Mouse (Mus musculus) MEL (cell line): ENCODE results near the gene Myo18a. TPM values are rescaled to one million over a fixed set of nuclear protein-coding genes. Genes with fewer than 3 reads are reported as not detected.

Source experiments
- DNase-seq: peaks from one replicate; pipeline ENCODE4 v3.0.0; 2011; ENCODE audit warnings: low read depth, low spot score
- H3K27ac ChIP-seq: 2 replicates; pipeline ENCODE4 v1.5.1; 2012; ENCODE audit warnings: low read depth, mild to moderate bottlenecking, control low read depth, low read length, moderate library complexity; ENCODE audit not compliant: control insufficient read depth
- H3K27me3 ChIP-seq, 2 experiments: fragments of 150-350 bp in 1 of 2; sonication (generic) in 1 of 2; 2 replicates each; pipeline ENCODE4 v1.6.1; 2012; ENCODE audit warnings: low read length in 2 of 2, mild to moderate bottlenecking in 2 of 2, improper control_type of control experiment in 1 of 2, moderate library complexity in 1 of 2; ENCODE audit not compliant: insufficient read depth in 2 of 2, control insufficient read depth in 1 of 2
- H3K36me3 ChIP-seq, 2 experiments: 2 replicates each; pipeline ENCODE4 v1.6.1; 2012 to 2014; ENCODE audit warnings: low read length in 2 of 2, improper control_type of control experiment in 1 of 2, inconsistent platforms in 1 of 2, mild to moderate bottlenecking in 1 of 2; ENCODE audit not compliant: insufficient read depth in 2 of 2, control insufficient read depth in 1 of 2
- H3K4me1 ChIP-seq, 2 experiments: fragments of 150-350 bp in 1 of 2; sonication (generic) in 1 of 2; 2 replicates each; pipeline ENCODE4 v1.6.1; 2012; ENCODE audit warnings: low read length in 2 of 2, improper control_type of control experiment in 1 of 2, mild to moderate bottlenecking in 1 of 2; ENCODE audit not compliant: insufficient read depth in 2 of 2, control insufficient read depth in 1 of 2
- H3K4me3 ChIP-seq, 2 experiments: fragments of 150-350 bp in 1 of 2; sonication (generic) in 1 of 2; 2 replicates each; pipeline ENCODE4 v1.5.1; 2012; ENCODE audit warnings: low read depth in 2 of 2, low read length in 2 of 2, mild to moderate bottlenecking in 2 of 2, moderate library complexity in 2 of 2, control low read depth in 1 of 2, improper control_type of control experiment in 1 of 2; ENCODE audit not compliant: control insufficient read depth in 1 of 2, insufficient read depth in 1 of 2
- H3K79me2 ChIP-seq: 2 replicates; pipeline ENCODE4 v1.6.1; 2012; ENCODE audit warnings: mild to moderate bottlenecking, low read length, moderate library complexity; ENCODE audit not compliant: control insufficient read depth, poor library complexity, insufficient read depth
- H3K9ac ChIP-seq: 2 replicates; pipeline ENCODE4 v1.6.1; 2012; ENCODE audit warnings: low read depth, mild to moderate bottlenecking, control low read depth, low read length, moderate library complexity; ENCODE audit not compliant: control insufficient read depth, poor library complexity, severe bottlenecking
- H3K9me3 ChIP-seq: fragments of 150-350 bp; sonication (generic); replicated peaks from 2 replicates; pipeline ENCODE4 v1.6.1; 2012; ENCODE audit warnings: mild to moderate bottlenecking, low read length, improper control_type of control experiment, moderate library complexity; ENCODE audit not compliant: insufficient read depth
- BHLHE40 ChIP-seq: IDR thresholded peaks from 2 replicates; pipeline ENCODE4 v1.6.1; 2012; ENCODE audit warnings: low read depth, mild to moderate bottlenecking, inconsistent platforms, low read length, improper control_type of control experiment, borderline replicate concordance
- CTCF ChIP-seq, 3 experiments: IDR thresholded peaks in 2 of 3; conservative IDR thresholded peaks in 1 of 3; 2 replicates each; pipeline ENCODE4 v1.5.1; 2011 to 2012; ENCODE audit warnings: low read length in 3 of 3, low read depth in 2 of 3, mild to moderate bottlenecking in 2 of 3, improper control_type of control experiment in 1 of 3, inconsistent platforms in 1 of 3, mixed read lengths in 1 of 3, moderate library complexity in 1 of 3; ENCODE audit not compliant: control insufficient read depth in 1 of 3, insufficient read depth in 1 of 3, poor library complexity in 1 of 3, severe bottlenecking in 1 of 3
- E2F4 ChIP-seq: IDR thresholded peaks from 2 replicates; pipeline ENCODE4 v1.6.1; 2011; ENCODE audit warnings: low read depth, low read length, improper control_type of control experiment, borderline replicate concordance
- ELF1 ChIP-seq: IDR thresholded peaks from 2 replicates; pipeline ENCODE4 v1.6.1; 2014; ENCODE audit warnings: low read depth, mild to moderate bottlenecking, inconsistent platforms, low read length, improper control_type of control experiment, moderate library complexity
- GABPA ChIP-seq: IDR thresholded peaks from 2 replicates; pipeline ENCODE4 v1.6.1; 2012; ENCODE audit warnings: low read depth, mild to moderate bottlenecking, inconsistent platforms, low read length, improper control_type of control experiment, moderate library complexity
- HCFC1 ChIP-seq: IDR thresholded peaks from 2 replicates; pipeline ENCODE4 v1.6.1; 2012; ENCODE audit warnings: low read depth, mild to moderate bottlenecking, inconsistent platforms, low read length, improper control_type of control experiment, moderate library complexity
- JUND ChIP-seq: IDR thresholded peaks from 2 replicates; pipeline ENCODE4 v1.6.1; 2011; ENCODE audit warnings: low read depth, mild to moderate bottlenecking, improper control_type of control experiment, low read length
- MYC ChIP-seq: IDR thresholded peaks from 2 replicates; pipeline ENCODE4 v1.6.1; 2011; ENCODE audit warnings: low read depth, mild to moderate bottlenecking, low read length, improper control_type of control experiment, moderate library complexity
- POLR2A ChIP-seq, 2 experiments: IDR thresholded peaks; 2 replicates each; pipeline ENCODE4 v1.6.1; 2011 to 2012; ENCODE audit warnings: low read length in 2 of 2, mild to moderate bottlenecking in 2 of 2, control low read depth in 1 of 2, improper control_type of control experiment in 1 of 2, low read depth in 1 of 2, moderate library complexity in 1 of 2; ENCODE audit not compliant: control insufficient read depth in 1 of 2, insufficient read depth in 1 of 2, poor library complexity in 1 of 2
- POLR2AphosphoS2 ChIP-seq: IDR thresholded peaks from 2 replicates; pipeline ENCODE4 v1.6.1; 2011; ENCODE audit warnings: low read length, improper control_type of control experiment
- POLR2AphosphoS5 ChIP-seq: IDR thresholded peaks from 2 replicates; pipeline ENCODE4 v1.6.1; 2012; ENCODE audit warnings: low read depth, borderline replicate concordance, mild to moderate bottlenecking, inconsistent platforms, low read length, moderate library complexity, mixed read lengths
- TCF12 ChIP-seq: IDR thresholded peaks from 2 replicates; pipeline ENCODE4 v1.6.1; 2014; ENCODE audit warnings: low read depth, mild to moderate bottlenecking, inconsistent platforms, low read length, improper control_type of control experiment, moderate library complexity
- ZC3H11A ChIP-seq: IDR thresholded peaks from 2 replicates; pipeline ENCODE4 v1.6.1; 2012; ENCODE audit warnings: low read depth, mild to moderate bottlenecking, inconsistent platforms, low read length, improper control_type of control experiment
- ZMIZ1 ChIP-seq: IDR thresholded peaks from 2 replicates; pipeline ENCODE4 v1.6.1; 2012; ENCODE audit warnings: low read depth, mild to moderate bottlenecking, inconsistent platforms, low read length, improper control_type of control experiment, moderate library complexity
- polyA plus RNA-seq, 2 experiments: library from polyadenylated mRNA; stranded (reverse) in 1 of 2; unstranded in 1 of 2; fragments of >175 nt in 1 of 2; fragments of >200 nt in 1 of 2; gene quantifications; 2 replicates each; pipeline versions ENCODE4 v1.2.1 to v1.2.4; 2012; ENCODE audit warnings: low replicate concordance in 2 of 2, low read depth in 1 of 2; ENCODE audit not compliant: insufficient read length in 2 of 2, insufficient read depth in 1 of 2, missing spikeins in 1 of 2
- total RNA-seq: library from RNA; depleted of rRNA; stranded (reverse); fragments of 300-350 nt; gene quantifications from 2 replicates; pipeline ENCODE4 v1.2.3, GENCODE M21; 2012

Gene Myo18a
- total and polyA plus RNA-seq, 3 experiments, result 13.1 to 18.0 TPM; not detected in 1

- Histone ChIP-seq H3K27me3 (no peaks in the 10 kb centered on the region), H3K79me2 (no peaks in the 10 kb centered on the region), H3K36me3 (no peaks in the 10 kb centered on the region; a peak in 1 of 4 replicates), H3K9ac (no peak overlapping the region), H3K27ac (no peak overlapping the region), H3K4me3 (no peak overlapping the region), H3K4me1 (no peaks in the 10 kb centered on the region), H3K9me3 (no peaks in the 10 kb centered on the region)
- no peak for TF ChIP-seq JUND
- no peak for TF ChIP-seq POLR2A (IDR thresholded peaks at IDR 0.05; ENCODE audit: control insufficient read depth in 1 of 2, insufficient read depth in 1 of 2, low read depth in 1 of 2, low read length in 2 of 2, poor library complexity in 1 of 2)
- no peak for TF ChIP-seq ELF1
- TF ChIP-seq ZC3H11A, result no peak
- no peak for TF ChIP-seq POLR2AphosphoS5
- DNase-seq, result no peak
Measured at GRCm38 (mm10) chr11:77843068-77843905, 80.2 kb downstream of the Myo18a start.

- no peak for DNase-seq
- H3K79me2 ChIP-seq, result no peaks in the 10 kb centered on the region
- no peak overlapping the region for H3K9ac ChIP-seq
- H3K36me3 ChIP-seq, result no peaks in the 10 kb centered on the region; a peak in 1 of 4 replicates
- H3K27me3 ChIP-seq, result no peaks in the 10 kb centered on the region
- no peaks in the 10 kb centered on the region for H3K9me3 ChIP-seq
- H3K4me1 ChIP-seq, result no peaks in the 10 kb centered on the region
- TF ChIP-seq ZMIZ1 (no peak), POLR2AphosphoS2 (no peak), JUND (no peak), E2F4 (no peak), GABPA (no peak), HCFC1 (no peak), TCF12 (no peak)
- H3K4me3 ChIP-seq, result no peak overlapping the region
- no peak overlapping the region for H3K27ac ChIP-seq
Measured at GRCm38 (mm10) chr11:77843906-77844200, 80.8 kb downstream of the Myo18a start.

GRCm38 (mm10) chr11:77847599-77848128 is 84.6 kb downstream of the Myo18a start:
- no peak for TF ChIP-seq CTCF (IDR thresholded peaks at IDR 0.05 in 2 of 3, conservative IDR thresholded peaks at IDR 0.05 in 1 of 3; ENCODE audit: control insufficient read depth in 1 of 3, insufficient read depth in 1 of 3, low read depth in 2 of 3, low read length in 3 of 3, poor library complexity in 1 of 3, severe bottlenecking in 1 of 3)
- TF ChIP-seq MYC, result no peak
- no peak for TF ChIP-seq BHLHE40
- H3K4me3 ChIP-seq, result no peak overlapping the region
- no peak overlapping the region for H3K9ac ChIP-seq
- no peaks in the 10 kb centered on the region for H3K36me3 ChIP-seq
- H3K27ac ChIP-seq, result no peak overlapping the region
- H3K9me3 ChIP-seq, result no peaks in the 10 kb centered on the region
- DNase-seq, result no peak
- H3K27me3 ChIP-seq, result no peaks in the 10 kb centered on the region
- H3K4me1 ChIP-seq, result no peaks in the 10 kb centered on the region
- no peaks in the 10 kb centered on the region for H3K79me2 ChIP-seq
